Mouse (Mus musculus): ENCODE results near the gene Rhbdl1.

Rhbdl1 gene

DNA sequence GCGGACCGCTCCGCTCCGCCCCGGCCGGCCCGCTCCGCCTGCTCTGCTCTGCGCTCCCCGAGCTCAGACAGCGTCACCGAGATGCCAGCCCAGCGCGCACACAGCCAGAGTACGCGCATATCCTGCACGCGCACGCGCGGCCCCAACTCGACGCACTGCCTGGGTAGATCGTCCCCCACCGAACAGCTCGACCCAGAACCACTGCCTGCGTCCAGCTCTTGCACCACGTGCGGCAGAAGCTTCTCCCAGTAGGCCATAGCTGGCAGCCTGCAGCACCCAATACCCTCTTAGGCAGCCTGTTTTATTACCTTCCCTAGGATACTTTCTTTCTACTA is at the start of gene Rhbdl1:
Rhbdl1 (minus strand) TSS at position 220 of the 335 bp plus-strand sequence.
- peak; percentile 90 for DNase-seq

DNA sequence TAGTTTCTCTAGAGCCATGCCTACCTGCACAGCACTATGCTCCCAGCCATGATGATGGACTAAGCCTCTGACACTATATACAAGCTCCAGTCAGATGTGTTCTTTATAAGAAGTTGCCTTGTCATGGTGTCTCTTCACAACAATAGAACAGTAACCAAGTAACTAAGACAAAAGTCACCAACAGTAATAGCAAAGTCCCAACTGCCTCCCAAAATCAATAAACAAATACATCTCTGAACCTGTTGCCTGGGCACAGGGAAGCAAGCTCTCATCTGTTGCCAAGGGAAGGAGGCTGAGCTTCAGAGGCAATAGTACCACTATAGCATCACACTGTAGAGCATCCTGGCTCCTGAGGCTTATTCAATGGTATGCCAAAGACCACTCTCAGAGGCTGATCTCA is 49.7 kb upstream of the Rhbdl1 start:
- no peak for DNase-seq

DNA sequence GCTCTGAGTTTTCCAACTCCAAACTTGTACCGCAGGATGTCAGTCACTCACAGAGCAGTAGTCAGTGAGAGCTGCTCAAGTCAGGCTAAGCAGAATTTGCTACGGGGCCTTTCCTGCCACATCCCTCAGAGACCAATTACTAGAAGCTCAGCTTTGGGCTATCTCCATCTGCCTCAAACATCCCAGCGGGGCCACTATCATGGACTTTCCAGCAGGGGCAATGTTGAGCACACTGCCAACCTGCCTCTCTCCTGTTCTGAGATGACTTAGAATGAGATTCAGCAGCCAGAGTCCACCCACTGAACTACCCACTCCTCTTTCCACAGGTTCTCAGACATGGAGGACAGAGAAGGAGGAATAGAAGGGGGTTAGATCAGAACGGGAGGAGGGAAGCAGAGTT is 48.5 kb upstream of the Rhbdl1 start:
- DNase-seq, result no peak

DNA sequence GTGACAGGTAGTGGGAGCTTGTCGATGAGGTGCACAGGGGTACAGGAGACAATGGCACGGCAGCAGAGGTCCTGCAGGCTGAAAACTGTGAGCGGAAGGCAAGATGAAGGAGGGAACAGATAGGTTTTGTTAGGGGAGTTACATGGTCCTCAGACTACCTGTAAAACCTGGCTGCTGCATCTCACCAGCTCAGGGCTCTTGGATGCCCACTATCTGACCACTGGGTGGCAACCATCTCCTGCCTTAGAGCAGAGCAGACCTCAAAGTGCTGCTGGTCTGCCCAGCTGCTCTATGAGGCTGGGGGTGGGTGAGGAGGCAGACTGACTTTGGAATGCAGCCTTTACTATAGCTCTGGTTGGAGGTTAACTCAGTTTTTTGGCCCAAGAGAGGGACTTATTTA is 46.7 kb upstream of the Rhbdl1 start:
- no peak for DNase-seq

DNA sequence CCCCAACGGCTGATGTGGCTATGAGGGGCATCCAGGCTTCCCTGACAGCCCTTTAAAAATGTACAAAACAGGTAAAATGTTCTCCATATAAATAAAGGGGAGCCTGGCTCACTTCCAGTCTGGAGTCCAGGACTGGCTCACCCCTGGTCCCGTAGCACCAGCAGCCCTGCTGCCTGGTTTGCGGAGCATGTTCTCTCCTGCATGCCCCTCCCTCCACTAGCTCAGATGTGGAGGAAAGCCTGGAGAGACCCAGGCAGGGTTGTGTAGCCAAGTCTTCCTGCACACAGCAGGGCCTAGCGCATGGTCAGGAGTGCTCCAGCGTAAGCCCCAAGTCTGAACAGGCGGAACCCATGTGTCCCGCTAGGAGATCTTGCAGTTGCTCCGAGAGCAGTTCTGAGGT is 46.2 kb upstream of the Rhbdl1 start:
- DNase-seq, result no peak

DNA sequence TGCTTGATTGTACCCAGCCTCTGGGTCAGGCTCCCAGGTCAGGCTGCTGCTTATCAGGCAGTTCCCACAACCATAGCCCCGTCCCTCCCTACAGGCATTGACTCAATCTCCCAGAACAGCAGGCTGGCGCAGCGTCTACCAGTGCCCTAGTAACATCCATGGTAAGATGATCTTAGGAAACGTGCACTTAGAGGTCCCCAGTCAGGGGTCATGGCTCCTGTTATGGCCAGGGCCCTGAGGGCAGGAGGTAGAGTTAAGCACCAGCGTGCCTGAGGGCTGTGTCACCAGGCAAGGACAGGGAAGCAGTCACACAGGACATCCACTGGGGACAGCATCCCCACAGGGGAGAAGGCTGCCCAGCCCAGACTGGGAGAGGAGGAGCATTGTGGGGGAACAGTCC is 45.2 kb upstream of the Rhbdl1 start:
- no peak for DNase-seq

DNA sequence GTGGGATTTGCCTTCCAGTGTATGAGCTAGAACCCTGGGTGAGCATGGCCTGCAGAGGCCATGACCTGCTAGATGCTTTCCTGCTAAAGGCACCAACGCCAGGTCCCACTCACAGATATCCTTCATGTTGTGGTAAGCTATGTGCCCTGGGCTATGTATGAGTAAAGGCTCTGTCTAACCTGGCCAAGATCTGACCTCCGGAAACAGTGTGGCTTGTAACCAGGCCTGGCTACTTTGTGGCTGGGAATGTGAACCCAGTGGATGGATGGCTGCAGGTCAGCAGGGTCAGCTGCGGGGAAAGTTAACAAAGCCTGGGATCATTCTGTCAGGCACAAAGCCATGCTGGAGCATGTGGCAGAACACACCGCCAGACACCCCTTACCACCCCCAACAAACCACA is 44.6 kb upstream of the Rhbdl1 start:
- DNase-seq, result no peak

DNA sequence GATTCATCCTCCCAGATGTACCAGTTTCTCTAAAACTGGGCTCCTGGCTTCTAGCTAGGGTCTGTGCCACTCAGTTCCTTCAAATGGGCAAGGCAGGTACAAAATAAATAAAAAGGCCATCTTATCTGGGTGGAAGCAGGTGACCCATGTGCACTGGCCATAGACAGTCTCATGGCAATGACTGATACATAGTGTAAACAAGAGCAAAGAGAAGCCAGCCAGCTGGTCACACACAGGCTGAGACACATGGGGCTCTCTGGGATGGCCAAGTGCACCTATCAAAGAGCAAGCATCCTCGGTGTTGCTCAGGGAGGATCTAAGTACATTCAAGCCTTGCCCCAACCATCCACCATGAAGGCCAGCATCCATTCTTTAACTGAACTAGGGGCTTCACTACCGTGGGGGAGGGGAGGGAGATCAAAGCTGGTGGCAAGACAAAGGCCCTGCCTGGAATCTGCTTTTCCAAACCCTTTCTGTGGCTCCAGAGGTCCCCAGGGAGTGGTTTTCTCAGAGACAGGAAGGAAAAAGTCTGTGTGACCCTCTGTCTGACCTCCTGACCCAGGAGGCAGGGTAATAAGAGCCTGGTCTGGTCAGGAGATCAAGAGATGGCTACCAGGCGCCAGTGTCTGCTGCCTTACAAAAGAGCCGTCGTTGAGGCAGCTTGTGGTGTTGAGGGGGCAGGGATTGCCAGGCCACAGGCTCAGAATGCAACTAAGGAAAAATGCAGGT is 44.0 kb upstream of the Rhbdl1 start:
- DNase-seq, result no peak

DNA sequence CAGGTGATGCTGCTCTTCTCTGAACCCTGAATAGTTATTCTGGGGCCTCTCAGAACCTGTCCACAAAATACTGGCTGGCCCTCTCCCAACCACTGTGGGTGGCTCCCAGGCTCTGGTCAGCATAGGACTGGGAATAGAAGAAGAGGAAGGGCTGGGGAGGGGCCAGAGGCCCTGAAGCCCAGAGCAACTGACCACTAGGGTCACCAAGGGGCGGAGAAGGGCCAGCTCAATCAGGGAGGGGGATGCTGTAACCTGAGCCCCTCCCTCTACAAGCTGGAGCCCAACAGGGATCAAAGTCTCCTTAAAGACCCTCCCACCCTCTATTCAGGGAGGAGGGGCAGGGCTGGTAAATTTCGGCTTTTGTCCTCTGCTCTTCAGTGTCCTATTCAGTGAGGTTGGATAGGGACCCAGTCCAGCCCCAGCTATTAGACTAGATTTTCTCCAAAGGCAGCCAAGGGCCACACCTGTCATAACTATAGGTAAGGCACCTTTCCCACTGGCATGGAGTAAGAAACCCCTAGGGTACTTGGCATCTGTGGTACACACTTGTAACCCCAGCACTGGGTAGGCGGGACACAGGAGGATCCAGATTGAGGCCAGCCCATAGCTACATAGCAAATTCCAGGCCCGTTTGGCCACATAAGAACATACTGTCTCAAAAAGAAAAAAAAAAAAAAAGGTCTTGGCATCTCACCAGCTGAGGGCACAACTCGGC is 43.3 kb upstream of the Rhbdl1 start, which contains the start of gene Wfikkn1:
Wfikkn1 (minus strand) TSS at position 663 of the 715 bp plus-strand sequence.
- DNase-seq, result peak; percentile 59

DNA sequence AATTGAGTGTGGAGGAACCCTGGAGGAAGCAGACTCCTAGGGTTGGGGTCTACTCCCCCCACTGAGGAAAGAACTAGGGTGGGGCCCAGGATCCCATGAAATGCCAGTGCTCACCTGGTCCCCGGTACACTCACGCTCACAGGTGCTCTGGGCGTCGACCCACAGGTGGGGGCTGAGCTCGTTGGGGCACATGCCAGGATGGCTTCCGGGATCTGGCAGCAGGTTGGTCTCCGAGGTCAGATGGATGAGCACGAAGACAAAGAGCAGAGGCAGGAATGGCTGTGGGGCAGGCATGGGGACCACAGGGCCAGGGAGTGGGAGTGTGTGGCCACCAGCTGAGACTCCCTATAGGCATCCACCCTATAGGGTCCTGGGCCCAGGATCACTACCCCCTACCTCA is 42.7 kb upstream of the Rhbdl1 start:
- DNase-seq, result peak; percentile 56

DNA sequence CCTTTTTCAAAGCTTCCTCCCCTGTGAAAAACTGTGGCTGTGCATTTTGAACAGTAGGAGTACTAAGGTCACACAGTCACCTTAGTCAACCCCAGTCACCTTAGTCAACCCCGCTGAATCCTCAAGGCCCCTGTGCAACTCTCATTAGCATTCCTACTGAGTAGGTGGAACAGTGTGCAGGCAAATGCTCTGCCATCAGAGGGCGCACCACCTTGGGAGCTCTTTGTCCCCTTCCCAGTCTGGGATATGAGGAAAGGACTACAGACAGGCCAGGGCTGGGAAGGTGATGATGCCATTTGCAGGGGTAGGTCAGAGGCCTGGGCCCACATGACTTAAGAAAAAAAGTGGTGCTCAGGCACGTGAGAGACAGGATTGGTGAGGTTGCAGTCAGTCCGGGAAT is 42.2 kb upstream of the Rhbdl1 start:
- DNase-seq, result peak; percentile 40

DNA sequence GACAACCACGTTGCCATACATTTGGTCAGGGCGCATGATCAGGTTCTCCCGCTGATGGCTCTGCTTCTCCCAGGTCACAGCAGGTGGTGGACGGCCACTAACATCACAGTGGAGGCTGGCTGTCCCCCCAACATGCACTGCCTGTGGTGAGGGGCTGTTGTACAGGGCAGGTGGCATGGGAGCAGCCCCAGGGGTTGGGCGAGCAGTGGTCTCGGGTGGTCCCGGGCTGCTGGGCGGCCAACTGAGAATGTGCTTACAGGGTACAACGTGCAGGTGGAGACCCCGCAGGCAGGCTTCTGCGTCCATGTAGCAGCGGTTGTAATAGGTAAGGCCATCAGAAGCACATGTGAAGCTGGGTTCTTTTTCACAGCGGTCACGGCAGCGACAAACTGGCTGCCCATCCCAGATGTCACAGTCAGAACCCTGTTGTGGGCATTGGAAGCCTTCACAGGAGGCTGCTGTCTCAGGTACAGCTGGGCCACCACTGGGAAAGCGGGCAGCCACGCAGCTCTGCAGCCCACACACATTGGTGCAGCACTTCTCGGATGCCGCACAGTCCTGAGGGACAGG is 41.6 kb upstream of the Rhbdl1 start:
- peak; percentile 67 for DNase-seq

DNA sequence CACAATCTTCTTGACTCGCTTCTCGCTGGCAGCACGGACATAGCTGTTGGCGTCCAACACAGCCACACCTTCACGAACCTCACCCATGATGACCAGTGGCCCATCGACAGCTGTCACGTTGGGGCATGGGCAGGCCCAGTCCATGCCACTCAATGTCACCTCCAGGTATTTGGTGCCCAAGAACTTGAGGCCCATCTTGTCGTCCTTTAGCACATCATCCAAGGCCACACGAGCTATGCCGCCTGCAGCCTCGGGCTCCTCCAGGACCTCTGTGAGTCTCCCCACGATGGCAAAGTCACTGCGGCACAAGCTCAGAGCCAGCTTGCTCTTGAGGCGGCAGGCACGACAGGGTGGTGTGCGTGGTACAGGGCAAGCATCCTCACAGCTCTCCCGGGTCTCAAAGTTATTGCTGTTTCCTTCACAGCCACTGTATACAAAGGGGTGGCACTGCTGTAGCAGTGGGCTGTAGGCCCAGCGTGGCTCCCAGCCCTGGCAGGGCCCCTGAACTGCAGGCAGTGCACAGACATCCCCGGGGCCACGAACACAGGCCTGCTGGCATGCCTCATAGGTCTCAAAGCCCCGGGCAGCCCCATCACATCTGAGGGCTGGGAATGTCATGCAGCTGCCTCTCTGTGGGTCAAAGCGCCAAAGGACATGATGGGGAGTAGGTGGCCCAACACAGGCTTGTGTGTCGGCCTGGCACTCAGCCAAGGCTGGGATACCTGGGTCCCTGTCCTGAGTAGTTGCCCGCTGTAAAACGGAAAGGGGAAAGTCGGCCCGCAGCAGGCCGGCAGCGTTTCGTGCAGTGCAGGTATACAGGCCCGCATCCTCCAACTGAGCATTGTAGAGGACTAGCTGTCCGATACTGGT is 40.9 kb upstream of the Rhbdl1 start:
- DNase-seq, result peak; percentile 67

DNA sequence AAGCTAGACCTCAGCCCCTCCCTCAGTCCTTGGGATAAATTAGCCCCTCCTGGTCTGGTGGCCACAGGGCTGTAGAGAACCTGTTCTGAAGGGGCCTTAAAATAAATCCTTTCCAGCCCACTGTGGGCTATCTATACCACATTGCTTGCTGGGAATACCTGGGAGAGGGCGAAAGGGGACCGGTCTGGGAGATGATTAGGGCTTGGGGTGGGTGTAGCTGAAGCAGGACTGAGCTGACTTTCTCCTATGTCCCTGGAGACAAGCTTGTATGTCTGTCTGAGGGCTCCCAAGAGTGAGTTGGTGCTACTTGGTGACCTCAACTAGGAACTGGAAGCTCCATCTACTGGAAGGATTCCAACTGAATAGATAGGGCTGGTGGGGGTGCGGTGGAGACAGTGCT is 39.9 kb upstream of the Rhbdl1 start:
- no peak for DNase-seq

DNA sequence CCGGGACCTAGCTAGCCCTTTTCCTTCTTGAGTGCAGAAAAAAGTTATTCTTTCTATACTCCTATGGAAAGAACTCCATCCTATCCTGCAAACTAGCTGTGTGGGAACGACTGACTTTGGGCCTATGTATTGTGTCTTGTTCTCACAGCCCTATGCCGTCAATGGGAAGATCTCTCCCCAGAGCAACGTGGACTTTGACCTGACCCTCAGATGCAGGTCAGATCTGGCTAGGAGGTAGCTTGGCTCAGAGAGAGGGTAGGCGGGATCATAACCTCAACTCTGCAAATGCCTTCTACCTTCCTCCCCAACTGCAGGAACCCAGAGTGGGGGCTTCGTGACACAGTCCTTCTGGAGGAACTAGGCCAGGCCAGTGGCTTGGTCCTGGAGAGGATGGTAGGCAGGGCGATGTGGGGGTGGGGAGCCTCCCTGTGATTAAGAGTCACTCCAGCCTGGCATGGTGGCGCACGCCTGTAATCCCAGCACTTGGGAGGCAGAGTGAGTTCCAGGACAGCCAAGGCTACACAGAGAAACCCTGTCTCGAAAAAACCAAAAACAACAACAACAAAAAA is 39.3 kb upstream of the Rhbdl1 start:
- peak; percentile 65 for DNase-seq

DNA sequence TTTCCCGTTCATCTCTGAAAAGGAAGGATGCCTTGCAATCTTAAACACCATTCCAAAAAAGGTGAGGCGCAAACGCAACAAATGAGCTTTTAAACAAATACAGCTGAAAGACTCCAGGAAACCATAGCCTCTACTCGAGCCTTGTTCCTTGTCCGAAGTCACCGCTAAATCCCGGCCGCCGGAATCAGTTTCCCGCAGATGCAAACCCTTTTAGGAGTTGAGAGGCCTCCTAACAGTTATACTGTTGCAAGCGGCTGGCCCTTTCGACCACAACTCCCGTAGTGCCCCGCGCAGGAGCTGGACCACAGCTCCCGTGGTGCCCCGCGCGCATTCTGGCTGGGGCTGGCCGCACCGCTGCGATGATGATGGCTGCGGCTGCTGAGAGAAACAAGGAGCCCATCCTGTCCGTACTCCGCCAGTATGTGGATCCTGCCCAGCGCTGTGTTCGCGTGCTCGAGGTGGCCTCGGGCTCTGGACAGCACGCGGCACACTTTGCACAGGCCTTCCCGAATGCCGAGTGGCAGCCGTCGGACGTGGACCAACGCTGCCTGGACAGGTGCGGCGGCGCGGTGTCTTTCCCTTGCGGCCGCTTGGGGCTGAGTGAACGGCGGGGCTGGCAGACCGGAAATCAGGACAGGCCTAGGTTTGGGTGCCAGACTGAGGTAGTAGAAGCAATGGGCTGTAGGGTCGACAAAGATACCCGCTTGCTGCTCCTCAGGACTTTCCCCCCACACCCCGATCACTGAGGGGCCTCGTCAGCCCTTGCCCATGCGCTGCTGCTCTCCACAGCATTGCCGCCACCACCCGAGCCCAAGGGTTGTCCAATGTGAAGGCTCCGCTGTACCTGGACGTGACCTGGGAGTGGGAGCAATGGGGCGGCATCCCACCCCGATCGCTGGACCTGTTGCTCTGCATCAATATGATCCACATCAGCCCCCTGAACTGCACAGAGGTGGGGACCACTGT is 38.4 kb upstream of the Rhbdl1 start:
- peak; percentile 89 for DNase-seq

DNA sequence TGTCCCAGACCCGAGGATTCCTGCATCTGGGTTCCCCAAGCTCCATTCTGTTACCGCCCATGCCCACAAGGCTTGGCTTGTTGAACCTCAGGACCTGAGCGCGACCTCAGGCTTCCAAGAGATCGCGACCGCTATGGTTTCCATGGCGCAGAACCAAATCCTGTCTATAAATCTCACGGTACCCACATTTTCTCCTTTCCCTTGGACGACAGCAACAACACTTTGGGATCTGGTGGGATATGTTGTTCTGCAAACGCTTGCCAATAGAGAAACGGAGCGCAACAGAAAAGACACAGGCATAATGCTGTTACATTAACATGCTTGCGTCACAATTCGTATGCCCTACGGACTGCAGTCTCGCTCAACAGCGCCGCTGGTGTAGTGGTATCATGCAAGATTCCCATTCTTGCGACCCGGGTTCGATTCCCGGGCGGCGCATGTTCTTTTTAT is 37.7 kb upstream of the Rhbdl1 start, which contains the start of gene Mettl26:
Mettl26 (plus strand) TSS at position 354 of the 450 bp plus-strand sequence.
- peak; percentile 87 for DNase-seq

DNA sequence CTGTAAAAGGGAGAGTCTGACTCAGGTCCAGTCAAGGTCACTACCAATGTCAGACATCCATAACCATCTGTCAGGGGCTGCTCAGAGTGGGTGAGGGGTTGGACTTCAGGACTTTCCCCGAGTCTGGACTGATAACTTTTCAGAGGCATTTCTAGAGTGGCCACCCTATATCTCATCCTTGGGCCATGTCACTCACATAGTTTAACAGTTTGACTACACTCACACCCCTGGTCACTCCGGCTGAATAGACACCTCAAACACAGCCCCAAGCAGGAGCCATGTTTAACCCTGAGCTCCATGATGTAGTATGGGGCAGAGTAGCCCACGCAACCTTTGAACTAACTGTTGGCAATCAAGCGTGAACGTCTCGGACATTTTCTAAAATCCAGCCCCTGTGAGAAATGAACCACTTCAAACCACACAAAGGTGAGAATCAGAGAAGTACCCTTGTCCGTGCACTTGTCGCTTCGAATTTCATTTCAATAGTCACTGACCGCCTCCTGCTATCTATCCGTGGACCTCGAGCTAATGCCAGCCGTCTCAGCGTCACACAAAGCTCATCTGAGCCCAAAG is 37.1 kb upstream of the Rhbdl1 start:
- peak; percentile 49 for DNase-seq

DNA sequence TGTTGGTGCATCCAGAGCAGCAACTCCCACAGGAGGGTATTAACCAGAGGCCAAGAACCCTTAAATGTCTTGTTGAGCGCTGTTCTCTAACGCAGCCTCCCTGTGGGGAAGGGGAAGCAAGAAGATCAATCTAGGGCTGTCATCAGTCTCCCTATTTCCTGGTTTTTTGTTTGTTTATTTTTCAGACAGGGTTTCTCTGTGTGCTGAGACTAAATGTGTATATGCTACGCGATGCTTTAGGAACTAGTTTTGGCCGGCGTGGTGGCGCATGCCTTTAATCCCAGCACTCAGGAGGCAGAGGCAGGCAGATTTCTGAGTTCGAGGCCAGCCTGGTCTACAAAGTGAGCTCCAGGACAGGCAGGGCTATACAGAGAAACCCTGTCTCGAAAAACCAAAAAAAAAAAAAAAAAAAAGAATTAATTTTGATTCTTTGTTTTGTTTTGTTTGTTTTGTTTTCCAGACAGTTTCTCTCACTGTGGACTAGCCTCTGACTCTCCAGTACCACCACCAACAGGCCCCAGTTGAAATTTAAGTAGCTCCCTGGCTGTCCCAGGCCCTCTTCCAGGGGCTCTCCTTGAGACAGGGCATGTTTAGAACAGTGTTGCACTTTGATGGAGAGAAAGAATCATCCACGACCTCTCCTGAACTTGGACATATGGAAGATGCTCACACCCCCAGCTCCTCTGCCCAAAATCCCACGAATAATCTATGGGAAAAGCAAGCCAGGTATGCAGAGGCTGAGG is 36.5 kb upstream of the Rhbdl1 start:
- DNase-seq, result peak; percentile 24

DNA sequence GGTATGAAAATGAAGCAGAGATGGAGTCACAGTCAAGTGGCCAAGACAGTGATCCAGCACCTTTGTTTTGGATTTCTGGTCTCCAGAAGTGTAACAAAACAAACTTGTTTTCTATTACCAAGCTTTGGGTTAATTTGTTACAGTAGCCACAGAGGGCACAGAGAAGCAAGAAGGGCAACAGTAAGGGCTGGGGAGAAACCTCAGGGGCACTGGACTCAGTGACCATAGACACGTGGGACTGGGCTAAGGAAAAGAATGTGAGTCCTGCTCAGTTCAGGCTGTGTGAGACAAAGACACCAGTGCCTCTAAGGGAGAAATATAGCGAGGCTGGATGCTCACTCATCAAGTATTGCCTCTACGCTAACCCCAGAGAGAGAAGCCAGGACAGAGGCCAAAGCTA is 35.6 kb upstream of the Rhbdl1 start:
- DNase-seq, result no peak
